Mouse (Mus musculus) kidney, embryonic 15.5 days (tissue): Measurements from ENCODE around the gene Plvap. TPM values are rescaled to one million over a fixed set of nuclear protein-coding genes. Genes with fewer than 3 reads are reported as not detected.

Experiments used
- ATAC-seq: fragments of 200-750 bp; cut with Nextera tagmentation; replicated peaks from 2 replicates; pipeline ENCODE4 v1.8.0; 2017; ENCODE audit warnings: moderate TSS enrichment; ENCODE audit not compliant: low FRiP score
- H3K27ac ChIP-seq: fragments of 300-500 bp; sonication (generic); 2 replicates; pipeline ENCODE4 v1.5.1; 2015; ENCODE audit warnings: mild to moderate bottlenecking, inconsistent platforms
- H3K27me3 ChIP-seq: fragments of 300-500 bp; sonication (generic); 2 replicates; pipeline ENCODE4 v1.6.1; 2015; ENCODE audit warnings: inconsistent platforms
- H3K36me3 ChIP-seq: fragments of 300-500 bp; sonication (generic); 2 replicates; pipeline ENCODE4 v1.6.1; 2015; ENCODE audit warnings: inconsistent platforms
- H3K4me1 ChIP-seq: fragments of 300-500 bp; sonication (generic); 2 replicates; pipeline ENCODE4 v1.6.1; 2015; ENCODE audit warnings: inconsistent platforms
- H3K4me2 ChIP-seq: fragments of 300-500 bp; sonication (generic); 2 replicates; pipeline ENCODE4 v1.6.1; 2015; ENCODE audit warnings: moderate library complexity, mild to moderate bottlenecking, inconsistent platforms
- H3K4me3 ChIP-seq: fragments of 300-500 bp; sonication (generic); replicated peaks from 2 replicates; pipeline ENCODE4 v1.5.1; 2015; ENCODE audit warnings: mild to moderate bottlenecking, inconsistent platforms
- H3K9ac ChIP-seq: fragments of 300-500 bp; sonication (generic); 2 replicates; pipeline ENCODE4 v1.6.1; 2015; ENCODE audit warnings: mild to moderate bottlenecking, inconsistent platforms
- H3K9me3 ChIP-seq: fragments of 300-500 bp; sonication (generic); replicated peaks from 2 replicates; pipeline ENCODE4 v1.6.1; 2016; ENCODE audit warnings: inconsistent platforms
- WGBS: fragments of 180-500 bp; shearing (Covaris S2); methylation state at CpG from one replicate; pipeline ENCODE4 v1.1.7; 2015; ENCODE audit warnings: mixed read lengths; 5-methylcytosine and 5-hydroxymethylcytosine counted together
- polyA plus RNA-seq: library from polyadenylated mRNA; unstranded; fragments of >200 nt; fragmentation: Nextera tagmentation; extraction: Ambion mirVana; gene quantifications from 2 replicates; pipeline ENCODE4 v1.2.1, GENCODE M21; 2015

Gene Plvap
- polyA plus RNA-seq, 1 experiment from 2014 or later: 143 TPM

DNA sequence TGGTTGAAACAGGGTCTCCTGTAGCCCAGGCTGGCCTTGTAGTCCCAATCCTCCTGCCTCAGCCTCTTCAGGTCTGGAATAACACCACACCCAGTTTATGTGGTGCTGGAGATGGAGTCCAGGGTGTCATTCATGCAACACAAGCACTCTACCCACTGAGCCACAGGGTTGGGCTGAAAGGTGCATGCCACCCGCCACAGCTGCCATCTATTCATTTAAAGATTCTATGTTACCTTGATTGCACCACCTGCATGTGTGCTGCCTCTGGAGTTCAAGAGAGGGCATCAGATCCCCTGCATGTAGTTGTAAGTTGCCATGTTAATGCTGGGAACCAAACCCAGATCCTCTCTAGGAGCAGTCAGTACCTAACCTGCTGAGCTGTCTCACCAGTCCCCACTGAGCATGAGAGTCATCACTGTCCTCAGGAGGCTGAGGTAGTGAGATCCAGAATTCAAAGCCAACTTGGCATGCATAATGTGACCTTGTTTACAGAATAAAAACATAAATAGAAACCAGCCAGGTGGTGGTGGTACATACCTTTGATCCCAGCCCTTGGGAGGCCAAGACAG, 14.4 kb downstream of the Plvap start:
- Histone ChIP-seq H3K4me2 (no peak overlapping the region), H3K27me3 (no peaks in the 10 kb centered on the region), H3K9me3 (no peaks in the 10 kb centered on the region), H3K4me3 (no peak overlapping the region), H3K27ac (peak overlapping the region; percentile 90), H3K36me3 (peaks cover 23% of the 10 kb centered on the region), H3K9ac (no peak overlapping the region), H3K4me1 (peaks cover 59% of the 10 kb centered on the region)
- no peak for ATAC-seq
- 78% methylated on average over 1 of the region's 1 CpGs for WGBS

GRCm38 (mm10) chr8:71496481-71496880, 15.1 kb downstream of the Plvap start:
- no peaks in the 10 kb centered on the region for H3K9me3 ChIP-seq
- peaks cover 28% of the 10 kb centered on the region for H3K36me3 ChIP-seq
- 0 out of 2 replicates have a peak overlapping the region, but pooled peaks have one; percentile 12 for H3K9ac ChIP-seq
- H3K4me3 ChIP-seq: no peak overlapping the region
- H3K4me2 ChIP-seq: no peak overlapping the region; the same call in 1 of the 2 replicates
- 11% methylated on average over 11 of the region's 11 CpGs for WGBS
- H3K4me1 ChIP-seq: peaks cover 59% of the 10 kb centered on the region
- H3K27me3 ChIP-seq: no peaks in the 10 kb centered on the region
- ATAC-seq: peak; percentile 30
- H3K27ac ChIP-seq: peak overlapping the region; percentile 90

GRCm38 (mm10) chr8:71495811-71496210, 15.7 kb downstream of the Plvap start:
- Histone ChIP-seq H3K4me1 (peaks cover 58% of the 10 kb centered on the region), H3K9me3 (no peaks in the 10 kb centered on the region), H3K4me3 (no peak overlapping the region), H3K27ac (peak overlapping the region; percentile 90), H3K9ac (no peak overlapping the region), H3K4me2 (no peak overlapping the region; the same call in 1 of the 2 replicates), H3K27me3 (no peaks in the 10 kb centered on the region), H3K36me3 (peaks cover 35% of the 10 kb centered on the region)
- no peak for ATAC-seq
- WGBS: 81% methylated on average over 5 of the region's 5 CpGs

- Histone ChIP-seq H3K9ac (no peak overlapping the region), H3K9me3 (no peaks in the 10 kb centered on the region), H3K4me2 (peak overlapping the region; percentile 35; the same call in 1 of the 2 replicates), H3K4me1 (peaks cover 52% of the 10 kb centered on the region), H3K36me3 (peaks cover 43% of the 10 kb centered on the region), H3K27ac (peak overlapping the region; percentile 90), H3K27me3 (no peaks in the 10 kb centered on the region), H3K4me3 (no peak overlapping the region)
- 19% methylated on average over 16 of the region's 16 CpGs for WGBS
- ATAC-seq: peak; percentile 24; the same call in 1 of the 2 replicates
Observed at GRCm38 (mm10) chr8:71495039-71495438, 16.5 kb downstream of the Plvap start.

DNA sequence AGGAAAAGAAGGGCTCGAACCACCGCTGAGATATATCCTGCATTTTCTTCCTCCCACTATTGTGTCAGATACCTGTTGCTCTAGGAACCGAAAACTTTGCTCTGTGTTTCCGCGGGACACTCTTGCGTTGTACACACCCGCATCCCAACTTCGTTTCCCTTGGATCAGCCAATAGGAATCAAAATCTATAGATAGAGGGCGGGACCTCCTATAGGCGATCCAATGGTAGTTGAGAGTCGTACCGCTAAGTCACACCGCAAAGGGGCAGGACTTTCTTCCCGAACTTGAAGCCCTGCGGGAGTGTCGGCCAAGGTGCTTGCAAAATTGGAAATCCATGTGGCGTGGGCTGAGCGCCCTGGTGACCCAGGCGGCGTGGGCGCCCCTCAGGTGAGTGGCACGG, 23.1 kb downstream of the Plvap start:
- peak overlapping the region; percentile 88 for H3K9ac ChIP-seq
- under 1% methylated on average over 22 of the region's 22 CpGs for WGBS
- peak; percentile 81 for ATAC-seq
- H3K4me2 ChIP-seq: peak overlapping the region; percentile 100
- H3K36me3 ChIP-seq: peaks cover 36% of the 10 kb centered on the region
- no peaks in the 10 kb centered on the region for H3K27me3 ChIP-seq
- H3K4me1 ChIP-seq: peaks cover 48% of the 10 kb centered on the region
- peak overlapping the region; percentile 96 for H3K27ac ChIP-seq
- H3K4me3 ChIP-seq: peak overlapping the region; percentile 87
- H3K9me3 ChIP-seq: no peaks in the 10 kb centered on the region

DNA sequence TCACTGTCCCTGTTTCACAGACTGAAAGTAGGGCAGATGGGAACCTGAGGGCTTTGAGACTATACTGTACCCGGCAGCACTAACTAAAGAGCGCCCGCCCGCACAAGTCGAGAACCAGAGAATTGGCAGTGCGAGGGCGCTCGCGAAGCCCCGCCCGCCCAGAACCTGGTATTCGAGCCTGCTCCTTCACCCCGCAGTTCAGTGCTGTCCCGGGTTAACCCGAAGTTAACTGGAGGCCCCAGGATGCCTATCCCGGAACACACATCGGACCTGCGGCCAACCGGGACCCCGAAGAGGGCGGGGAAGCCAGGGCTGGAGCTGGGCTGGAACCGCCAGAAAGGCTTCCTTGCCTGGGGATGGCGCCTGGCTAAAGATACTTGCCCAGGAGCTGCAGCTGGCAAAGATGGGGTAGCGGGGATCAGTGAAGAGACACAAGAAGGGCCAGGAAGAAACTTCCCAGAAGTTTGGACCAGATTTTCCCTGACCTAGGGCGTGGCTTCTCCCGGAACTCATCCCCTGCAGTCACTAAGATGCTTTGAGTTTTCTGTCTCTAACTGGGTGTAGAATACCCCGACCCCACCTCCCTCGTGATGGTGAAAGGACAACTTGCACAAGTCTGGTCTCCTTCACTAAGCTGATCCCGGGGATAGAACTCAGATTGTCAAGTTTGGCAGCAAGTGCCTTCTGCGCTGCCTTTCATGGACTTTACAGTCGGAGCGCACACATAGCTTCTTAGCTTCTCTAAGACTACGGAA, 23.7 kb downstream of the Plvap start, which contains the start of gene Gtpbp3:
Gtpbp3 (plus strand) TSS at position 413 of the 755 bp plus-strand sequence.
- H3K9me3 ChIP-seq: no peaks in the 10 kb centered on the region
- peaks cover 36% of the 10 kb centered on the region for H3K36me3 ChIP-seq
- peak within 1 kb of the TSS; percentile 96 for H3K27ac ChIP-seq
- peak within 1 kb of the TSS; percentile 87 for H3K4me3 ChIP-seq
- WGBS: under 1% methylated on average over 33 of the region's 33 CpGs
- peak within 1 kb of the TSS; percentile 100 for H3K4me2 ChIP-seq
- H3K4me1 ChIP-seq: peaks cover 48% of the 10 kb centered on the region
- peak; percentile 50 for ATAC-seq
- no peaks in the 10 kb centered on the region for H3K27me3 ChIP-seq
- H3K9ac ChIP-seq: peak within 1 kb of the TSS; percentile 88

- Histone ChIP-seq H3K4me3 (peak overlapping the region; percentile 85), H3K9ac (no peak overlapping the region), H3K9me3 (no peaks in the 10 kb centered on the region), H3K4me2 (peak overlapping the region; percentile 93), H3K27me3 (no peaks in the 10 kb centered on the region), H3K36me3 (peaks cover 32% of the 10 kb centered on the region), H3K27ac (peak overlapping the region; percentile 48; the same call in 1 of the 2 replicates), H3K4me1 (peaks cover 55% of the 10 kb centered on the region)
- WGBS: 15% methylated on average over 7 of the region's 7 CpGs
- ATAC-seq: no peak
Observed at GRCm38 (mm10) chr8:71486136-71486529, 25.4 kb downstream of the Plvap start.

DNA sequence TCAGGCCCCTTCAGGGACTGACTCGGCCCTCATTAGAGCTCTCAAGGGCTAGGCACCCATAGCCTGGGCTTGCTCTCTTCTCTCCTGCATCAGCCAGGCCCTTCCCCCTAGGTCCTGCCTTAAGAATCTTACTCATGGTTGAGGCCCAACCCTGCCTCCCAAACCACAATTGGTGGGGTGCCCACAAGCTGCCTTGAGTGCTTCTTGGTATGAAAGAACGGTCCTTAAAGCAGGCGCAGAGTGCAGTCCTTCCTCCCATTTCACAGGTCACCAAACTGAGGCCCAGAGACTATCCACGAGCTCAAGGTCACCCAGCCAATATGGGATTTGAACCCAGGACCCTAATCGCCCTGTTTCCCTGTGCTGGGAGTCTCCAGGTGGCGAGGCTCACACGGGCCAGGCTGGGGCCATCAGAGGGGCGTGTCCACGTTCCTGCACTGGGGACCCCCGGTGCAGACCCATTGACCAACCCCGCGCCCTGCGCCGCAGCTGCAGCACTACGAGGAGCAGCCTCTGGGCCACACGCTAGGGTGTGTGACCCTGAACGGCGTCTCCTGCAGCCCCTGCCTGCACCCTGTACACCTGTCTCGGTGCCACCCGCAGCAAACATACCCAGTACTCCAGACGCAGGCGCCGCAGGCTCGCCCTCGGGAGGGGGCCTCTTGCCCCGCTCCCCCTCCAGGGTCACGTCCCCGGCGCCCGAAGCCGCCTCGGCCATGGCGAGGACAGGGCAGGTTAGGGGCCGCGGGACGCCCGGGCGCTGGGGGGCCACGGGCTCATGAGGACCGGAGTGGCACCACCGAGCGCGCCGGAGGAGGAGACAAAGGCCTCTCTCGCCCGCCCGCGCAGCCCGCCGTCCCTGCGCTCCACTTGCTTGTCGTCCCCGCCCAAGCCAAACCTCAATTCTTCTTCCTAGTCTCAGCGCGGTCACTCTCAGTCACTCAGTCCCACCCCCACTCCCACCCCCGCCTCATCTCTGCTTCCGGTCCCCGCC, 26.1 kb downstream of the Plvap start, which contains the start of gene Ano8:
Ano8 (minus strand) TSS at position 822 of the 994 bp plus-strand sequence.
- H3K9ac ChIP-seq: peak within 1 kb of the TSS; percentile 82
- 5% methylated on average over 55 of the region's 58 CpGs for WGBS
- H3K27me3 ChIP-seq: no peaks in the 10 kb centered on the region
- no peaks in the 10 kb centered on the region for H3K9me3 ChIP-seq
- peaks cover 30% of the 10 kb centered on the region for H3K36me3 ChIP-seq
- H3K4me3 ChIP-seq: peak within 1 kb of the TSS; percentile 85
- H3K4me1 ChIP-seq: peaks cover 62% of the 10 kb centered on the region
- H3K4me2 ChIP-seq: peak within 1 kb of the TSS; percentile 93
- peak; percentile 50 for ATAC-seq
- H3K27ac ChIP-seq: peak within 1 kb of the TSS; percentile 86

DNA sequence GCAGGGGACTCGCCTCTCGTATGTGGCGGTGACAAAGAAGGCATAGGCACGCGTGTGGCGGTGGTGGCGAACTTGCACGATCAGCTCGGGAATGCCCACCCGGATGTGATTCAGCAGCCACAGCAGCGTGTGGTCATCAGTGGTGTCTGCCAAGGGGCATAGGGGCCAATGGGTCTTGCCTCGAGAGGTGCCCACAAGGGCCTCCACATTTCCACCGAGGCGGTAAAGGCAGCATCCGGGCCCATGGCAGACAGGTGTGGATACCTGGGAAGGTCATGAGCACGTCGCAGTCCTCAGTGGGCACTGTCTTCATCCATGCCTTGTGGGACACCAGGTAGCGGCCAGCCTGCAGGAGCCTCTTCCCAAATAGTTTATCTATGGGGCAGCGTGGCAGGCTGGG, 26.8 kb downstream of the Plvap start:
- peaks cover 63% of the 10 kb centered on the region for H3K4me1 ChIP-seq
- no peak for ATAC-seq
- peak overlapping the region; percentile 85 for H3K4me3 ChIP-seq
- H3K4me2 ChIP-seq: peak overlapping the region; percentile 93
- 92% methylated on average over 19 of the region's 19 CpGs for WGBS
- peaks cover 27% of the 10 kb centered on the region for H3K36me3 ChIP-seq
- H3K27ac ChIP-seq: no peak overlapping the region
- H3K9me3 ChIP-seq: no peaks in the 10 kb centered on the region
- peak overlapping the region; percentile 82; the same call in 1 of the 2 replicates for H3K9ac ChIP-seq
- H3K27me3 ChIP-seq: no peaks in the 10 kb centered on the region

GRCm38 (mm10) chr8:71483932-71484331, 27.6 kb downstream of the Plvap start:
- Histone ChIP-seq H3K4me1 (peaks cover 55% of the 10 kb centered on the region), H3K4me3 (peak overlapping the region; percentile 85; the same call in 1 of the 2 replicates), H3K4me2 (no peak overlapping the region), H3K27ac (no peak overlapping the region), H3K9me3 (no peaks in the 10 kb centered on the region), H3K9ac (no peak overlapping the region), H3K36me3 (peaks cover 32% of the 10 kb centered on the region), H3K27me3 (no peaks in the 10 kb centered on the region)
- no peak for ATAC-seq
- 54% methylated on average over 8 of the region's 8 CpGs for WGBS

- H3K9me3 ChIP-seq: no peaks in the 10 kb centered on the region
- H3K9ac ChIP-seq: no peak overlapping the region
- H3K4me1 ChIP-seq: peaks cover 41% of the 10 kb centered on the region
- H3K27ac ChIP-seq: no peak overlapping the region
- H3K36me3 ChIP-seq: peaks cover 54% of the 10 kb centered on the region
- 93% methylated on average over 11 of the region's 11 CpGs for WGBS
- H3K4me3 ChIP-seq: no peak overlapping the region
- no peak overlapping the region for H3K4me2 ChIP-seq
- no peak for ATAC-seq
- no peaks in the 10 kb centered on the region for H3K27me3 ChIP-seq
Observed at GRCm38 (mm10) chr8:71478943-71479342, 32.6 kb downstream of the Plvap start.
